Mouse (Mus musculus) stomach, embryonic 14.5 days (tissue): ENCODE results near the gene Gnao1. TPM values are rescaled to one million over a fixed set of nuclear protein-coding genes. Genes with fewer than 3 reads are reported as not detected.

Experiments
- ATAC-seq: fragments of 200-750 bp; cut with Nextera tagmentation; 2 replicates; pipeline ENCODE4 v1.8.0; 2017; ENCODE audit warnings: low read depth, moderate TSS enrichment; ENCODE audit not compliant: insufficient number of reproducible peaks, insufficient read depth, low FRiP score
- H3K27ac ChIP-seq: fragments of 300-500 bp; sonication (generic); 2 replicates; pipeline ENCODE4 v1.5.1; 2014; ENCODE audit warnings: mild to moderate bottlenecking, low read length, moderate library complexity, mixed read lengths
- H3K27me3 ChIP-seq: fragments of 300-500 bp; sonication (generic); 2 replicates; pipeline ENCODE4 v1.6.1; 2014; ENCODE audit warnings: low read length, control low read depth, mixed read lengths; ENCODE audit not compliant: control insufficient read depth, insufficient read depth
- H3K36me3 ChIP-seq: fragments of 300-500 bp; sonication (generic); 2 replicates; pipeline ENCODE4 v1.6.1; 2014; ENCODE audit warnings: mild to moderate bottlenecking, control low read depth, low read length, moderate library complexity, mixed read lengths; ENCODE audit not compliant: control insufficient read depth, insufficient read depth
- H3K4me1 ChIP-seq: fragments of 300-500 bp; sonication (generic); 2 replicates; pipeline ENCODE4 v1.6.1; 2014; ENCODE audit warnings: low read length, control low read depth, mixed read lengths; ENCODE audit not compliant: control insufficient read depth, insufficient read depth
- H3K4me2 ChIP-seq: fragments of 300-500 bp; sonication (generic); replicated peaks from 2 replicates; pipeline ENCODE4 v1.6.1; 2014; ENCODE audit warnings: low read depth, low read length, control low read depth
- H3K4me3 ChIP-seq: fragments of 300-500 bp; sonication (generic); 2 replicates; pipeline ENCODE4 v1.5.1; 2014; ENCODE audit warnings: low read depth, low read length, control low read depth
- H3K9ac ChIP-seq: fragments of 300-500 bp; sonication (generic); replicated peaks from 2 replicates; pipeline ENCODE4 v1.6.1; 2014; ENCODE audit warnings: low read depth, mild to moderate bottlenecking, control low read depth, low read length, moderate library complexity, mixed read lengths
- H3K9me3 ChIP-seq: fragments of 300-500 bp; sonication (generic); 2 replicates; pipeline ENCODE4 v1.6.1; 2016; ENCODE audit warnings: low read depth, low read length, control low read depth; ENCODE audit not compliant: control insufficient read depth
- WGBS: fragments of 180-500 bp; shearing (Covaris S2); extraction: QIAGEN DNeasy Blood & Tissue Kit; methylation state at CpG from one replicate; pipeline ENCODE4 v1.1.7; 2014; 5-methylcytosine and 5-hydroxymethylcytosine counted together
- polyA plus RNA-seq: library from polyadenylated mRNA; unstranded; fragments of >200 nt; fragmentation: Nextera tagmentation; extraction: Ambion mirVana; gene quantifications from 2 replicates; pipeline ENCODE4 v1.2.1, GENCODE M21; 2014

The Gnao1 gene
- polyA plus RNA-seq, 1 experiment from 2014 or later = 14.0 TPM

DNA sequence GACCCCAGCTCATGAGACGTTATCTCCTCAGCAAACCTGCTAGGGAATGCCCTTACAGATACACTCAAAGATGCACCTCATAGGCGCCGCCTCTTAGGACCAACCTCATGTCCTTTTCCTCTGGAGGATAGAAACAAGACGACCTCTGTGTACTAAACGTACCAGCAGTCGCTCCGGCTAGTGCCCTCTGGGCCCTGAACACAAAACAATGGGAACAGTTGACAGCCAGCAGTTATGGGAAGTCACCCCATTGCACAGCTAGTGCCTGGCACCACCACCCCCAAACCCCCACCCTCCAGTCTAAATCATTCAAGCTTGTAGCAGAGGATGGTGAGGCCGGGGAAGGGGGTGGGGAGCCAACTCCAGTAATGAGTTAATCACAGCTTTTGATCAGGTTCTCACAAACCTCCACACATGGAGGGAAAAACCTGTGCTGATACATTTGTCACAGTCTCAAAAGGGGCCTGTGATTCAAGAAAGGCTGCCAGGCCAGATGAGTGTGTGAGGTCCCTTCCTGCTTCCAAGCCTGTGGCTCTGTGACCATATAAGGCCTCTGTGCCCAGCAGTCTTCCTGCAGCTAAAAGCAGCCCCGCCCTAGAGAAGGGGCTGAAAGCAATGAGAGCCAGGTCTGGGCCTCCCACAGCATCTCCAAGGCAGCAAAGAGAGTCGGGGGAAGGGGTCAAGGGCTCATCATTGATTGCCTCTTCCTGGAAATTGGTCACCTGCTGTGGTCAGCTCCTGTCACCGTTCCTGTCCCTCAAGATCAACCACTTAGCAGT lies 79.1 kb downstream of the Gnao1 start:
- 0 out of 2 replicates have a peak, but pooled peaks cover 8% of the 10 kb centered on the region for H3K4me1 ChIP-seq
- WGBS = 53% methylated on average over 11 of the region's 11 CpGs
- H3K4me3 ChIP-seq = no peak overlapping the region
- no peak overlapping the region for H3K4me2 ChIP-seq
- no peaks in the 10 kb centered on the region for H3K27me3 ChIP-seq
- H3K27ac ChIP-seq = peak overlapping the region; percentile 52; the same call in 1 of the 2 replicates
- ATAC-seq = peak; percentile 44; the same call in 1 of the 2 replicates
- no peaks in the 10 kb centered on the region for H3K36me3 ChIP-seq
- H3K9ac ChIP-seq = no peak overlapping the region
- no peaks in the 10 kb centered on the region for H3K9me3 ChIP-seq

DNA sequence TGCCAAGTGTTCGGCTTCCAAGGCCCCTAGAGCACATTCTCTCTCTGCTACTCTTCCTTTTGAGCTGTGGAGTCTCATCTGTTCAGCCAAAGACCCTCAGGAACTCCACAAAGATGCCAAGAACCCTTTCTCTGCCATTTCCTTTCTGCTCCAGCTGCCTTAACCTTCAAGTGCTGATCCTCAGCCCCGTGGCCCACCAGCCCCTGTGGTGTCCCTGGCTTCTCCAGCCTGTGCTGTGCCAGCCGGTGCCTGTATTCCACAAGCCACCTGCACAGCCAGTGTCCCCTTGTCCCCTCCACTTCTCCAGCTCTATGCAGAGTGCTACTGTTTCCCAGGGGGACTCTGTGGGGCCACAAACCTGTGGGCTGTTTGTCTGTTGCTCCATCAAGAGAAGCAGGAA lies 83.8 kb downstream of the Gnao1 start:
- 67% methylated on average over 3 of the region's 3 CpGs for WGBS
- Histone ChIP-seq H3K4me3 (no peak overlapping the region), H3K9ac (no peak overlapping the region), H3K4me1 (peaks cover 10% of the 10 kb centered on the region; the same call in 1 of the 2 replicates), H3K36me3 (no peaks in the 10 kb centered on the region), H3K4me2 (no peak overlapping the region), H3K27ac (no peak overlapping the region), H3K9me3 (no peaks in the 10 kb centered on the region), H3K27me3 (no peaks in the 10 kb centered on the region)
- no peak for ATAC-seq

DNA sequence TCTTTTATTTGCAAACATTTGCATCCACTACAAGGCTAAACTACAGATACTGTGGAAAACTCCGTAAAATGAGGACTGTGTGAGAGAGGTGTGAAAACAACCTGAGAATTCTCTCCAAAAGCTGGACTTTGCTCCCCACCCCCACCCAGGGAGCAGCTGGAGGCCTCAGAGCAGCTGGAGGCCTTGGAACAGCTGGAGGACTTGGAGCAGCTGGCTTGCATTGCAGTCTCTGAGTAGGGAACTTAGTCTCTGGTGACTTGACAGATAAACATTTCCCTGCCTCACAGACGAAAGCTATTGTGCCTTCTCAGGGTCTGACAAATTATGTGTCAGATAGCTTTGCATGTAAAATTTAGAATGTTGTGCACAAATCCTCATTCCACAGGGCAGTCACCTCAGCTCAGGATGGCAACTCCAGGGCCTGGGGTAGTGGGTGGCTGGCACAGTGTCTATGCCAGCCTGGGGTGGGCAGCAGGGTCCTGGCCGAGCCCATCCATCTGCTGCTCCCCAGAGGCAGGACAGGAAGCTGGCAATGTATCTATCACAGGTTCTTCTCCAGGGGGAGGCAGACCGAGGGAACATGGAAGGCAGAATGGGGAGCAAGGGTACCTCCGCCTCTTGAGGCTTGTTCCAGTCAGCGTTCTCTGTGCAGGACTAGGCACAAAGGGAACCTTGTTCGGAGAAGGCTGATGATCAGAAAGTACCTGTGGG lies 87.2 kb downstream of the Gnao1 start:
- Histone ChIP-seq H3K4me3 (no peak overlapping the region), H3K27me3 (no peaks in the 10 kb centered on the region), H3K27ac (peak overlapping the region; percentile 64; the same call in 1 of the 2 replicates), H3K9ac (no peak overlapping the region), H3K9me3 (no peaks in the 10 kb centered on the region), H3K4me2 (no peak overlapping the region), H3K36me3 (no peaks in the 10 kb centered on the region), H3K4me1 (peaks cover 4% of the 10 kb centered on the region; the same call in 1 of the 2 replicates)
- WGBS = 61% methylated on average over 7 of the region's 7 CpGs
- no peak for ATAC-seq

DNA sequence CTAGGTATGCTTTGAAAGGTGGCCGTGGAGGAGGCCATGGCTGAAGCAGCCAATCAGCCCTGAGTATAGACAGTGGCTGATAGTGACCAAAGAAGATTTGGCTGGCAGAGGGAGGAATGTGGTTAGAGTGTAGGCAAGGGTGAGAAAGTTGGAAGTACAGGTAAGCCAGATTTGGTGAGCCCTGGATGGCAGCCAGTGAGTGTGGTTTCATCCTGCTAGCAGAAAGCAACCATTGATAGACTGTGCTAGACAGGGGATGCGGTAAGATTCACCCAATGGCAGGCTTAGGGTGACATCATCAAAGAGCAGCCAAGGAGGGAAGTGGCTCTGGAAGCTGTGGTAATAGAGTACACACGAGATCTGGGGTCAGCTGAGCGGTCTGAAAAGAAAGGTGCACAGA lies 88.8 kb downstream of the Gnao1 start:
- no peak overlapping the region for H3K9ac ChIP-seq
- no peaks in the 10 kb centered on the region for H3K9me3 ChIP-seq
- H3K27me3 ChIP-seq = no peaks in the 10 kb centered on the region
- WGBS = 78% methylated on average over 4 of the region's 4 CpGs
- H3K4me3 ChIP-seq = no peak overlapping the region
- no peak overlapping the region for H3K27ac ChIP-seq
- H3K4me1 ChIP-seq = peaks cover 4% of the 10 kb centered on the region; the same call in 1 of the 2 replicates
- H3K4me2 ChIP-seq = no peak overlapping the region
- H3K36me3 ChIP-seq = no peaks in the 10 kb centered on the region
- ATAC-seq = no peak

DNA sequence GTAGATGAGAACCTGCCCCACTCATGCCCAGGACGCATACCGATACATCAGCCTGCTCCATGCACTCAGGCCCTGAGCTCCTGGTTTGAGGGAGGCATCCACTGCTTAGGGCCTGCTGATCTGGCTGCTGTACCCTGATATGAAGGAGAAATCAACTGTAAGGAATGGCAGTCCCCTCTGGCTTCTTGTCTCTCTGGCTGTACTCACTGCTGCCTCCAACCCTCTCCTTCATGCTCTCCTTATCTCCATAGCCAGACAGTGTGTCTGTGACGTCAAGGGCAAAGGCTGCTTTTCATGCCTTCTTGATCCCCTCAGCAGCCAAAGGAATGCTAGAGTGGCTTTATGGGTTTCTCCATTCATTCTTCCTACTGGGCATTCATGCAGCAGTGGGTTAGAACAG lies 92.3 kb downstream of the Gnao1 start:
- H3K4me2 ChIP-seq = no peak overlapping the region
- no peak overlapping the region for H3K4me3 ChIP-seq
- no peak overlapping the region for H3K9ac ChIP-seq
- WGBS = 71% methylated on average over 3 of the region's 3 CpGs
- H3K27ac ChIP-seq = no peak overlapping the region
- ATAC-seq = no peak
- no peaks in the 10 kb centered on the region for H3K4me1 ChIP-seq
- no peaks in the 10 kb centered on the region for H3K9me3 ChIP-seq
- H3K27me3 ChIP-seq = no peaks in the 10 kb centered on the region
- H3K36me3 ChIP-seq = no peaks in the 10 kb centered on the region

DNA sequence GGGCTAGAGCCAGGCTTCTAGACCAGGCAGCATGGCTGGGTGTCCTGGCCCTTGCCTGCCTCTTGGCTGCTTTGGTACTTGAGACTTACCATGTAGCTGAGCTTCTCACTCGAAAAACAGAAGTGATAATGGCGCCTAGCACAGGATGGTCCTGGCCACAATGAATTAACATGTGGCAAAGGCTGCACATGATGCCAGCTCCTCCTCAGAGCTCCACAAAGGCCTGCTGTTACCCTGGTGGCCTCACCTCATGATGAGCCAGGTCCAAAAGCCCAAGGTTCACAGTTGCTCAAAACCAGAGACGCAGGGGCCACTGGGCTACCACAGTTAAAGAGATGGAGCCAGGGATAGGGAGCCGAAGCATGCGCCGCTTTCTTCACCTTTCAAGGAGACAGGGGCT lies 97.2 kb downstream of the Gnao1 start:
- no peak overlapping the region for H3K4me3 ChIP-seq
- H3K9ac ChIP-seq = no peak overlapping the region
- H3K9me3 ChIP-seq = no peaks in the 10 kb centered on the region
- H3K4me1 ChIP-seq = peaks cover 21% of the 10 kb centered on the region
- no peak overlapping the region for H3K4me2 ChIP-seq
- 90% methylated on average over 6 of the region's 6 CpGs for WGBS
- no peaks in the 10 kb centered on the region for H3K36me3 ChIP-seq
- no peak for ATAC-seq
- H3K27ac ChIP-seq = no peak overlapping the region
- H3K27me3 ChIP-seq = no peaks in the 10 kb centered on the region

DNA sequence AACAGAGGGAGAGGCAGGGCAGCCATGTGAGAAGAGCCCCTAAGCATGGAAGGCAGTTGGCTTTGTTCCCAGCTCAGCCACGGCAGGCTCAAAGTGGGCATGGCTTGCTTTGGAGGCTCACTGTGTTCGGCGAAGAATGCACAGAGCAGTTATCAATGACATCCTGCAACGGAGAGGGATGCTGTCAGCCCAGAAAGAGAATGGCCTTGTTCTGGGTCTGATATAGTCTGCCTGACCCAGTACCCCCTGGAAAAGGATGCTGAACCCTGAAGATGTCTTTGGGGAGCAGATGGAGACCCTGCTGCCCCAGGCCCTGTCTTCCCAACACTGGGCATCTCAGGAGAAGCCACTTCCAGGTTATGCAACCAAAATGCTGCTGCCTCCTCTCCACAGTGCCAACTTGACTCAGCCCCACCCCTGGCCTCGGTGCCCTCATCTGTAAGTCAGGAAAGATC lies 98.2 kb downstream of the Gnao1 start:
- ATAC-seq = no peak
- 36% methylated on average over 5 of the region's 5 CpGs for WGBS
- no peak overlapping the region for H3K4me3 ChIP-seq
- H3K36me3 ChIP-seq = no peaks in the 10 kb centered on the region
- H3K4me1 ChIP-seq = peaks cover 24% of the 10 kb centered on the region
- no peak overlapping the region for H3K27ac ChIP-seq
- no peaks in the 10 kb centered on the region for H3K9me3 ChIP-seq
- H3K27me3 ChIP-seq = no peaks in the 10 kb centered on the region
- H3K9ac ChIP-seq = no peak overlapping the region
- H3K4me2 ChIP-seq = no peak overlapping the region

DNA sequence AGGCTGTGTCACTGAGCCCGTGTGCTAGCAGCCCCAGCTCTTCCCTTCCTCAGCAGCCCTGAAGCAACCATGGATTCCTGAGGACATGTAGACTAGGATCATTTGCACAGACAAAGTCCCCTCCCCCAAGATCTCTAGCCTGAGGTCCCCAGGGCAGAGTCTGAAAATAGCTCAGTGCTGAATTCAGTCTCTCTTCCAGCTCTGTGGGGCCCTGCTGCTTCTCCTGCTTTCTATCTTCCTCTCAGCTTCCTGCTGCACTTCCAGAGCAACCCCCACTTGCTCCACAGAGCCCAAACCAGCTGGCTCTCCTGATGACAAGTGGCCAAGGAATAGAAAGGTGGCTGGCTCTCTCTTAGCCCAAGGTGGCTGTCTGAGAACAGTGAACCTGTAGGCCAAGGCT lies 98.8 kb downstream of the Gnao1 start:
- H3K4me1 ChIP-seq = peaks cover 24% of the 10 kb centered on the region
- H3K27ac ChIP-seq = no peak overlapping the region
- no peaks in the 10 kb centered on the region for H3K36me3 ChIP-seq
- H3K4me2 ChIP-seq = no peak overlapping the region
- no peak overlapping the region for H3K9ac ChIP-seq
- no peak for ATAC-seq
- no peak overlapping the region for H3K4me3 ChIP-seq
- WGBS = 26% methylated on average over 1 of the region's 1 CpGs
- H3K27me3 ChIP-seq = no peaks in the 10 kb centered on the region
- H3K9me3 ChIP-seq = no peaks in the 10 kb centered on the region
